Mouse (Mus musculus) ovary, postnatal 10 days (tissue): Measurements from ENCODE around the gene Dusp16.

ENCODE experiments used
- DNase-seq: peaks from one replicate; pipeline ENCODE4 v3.0.0; 2022; ENCODE audit warnings: low spot score

Dusp16 gene

DNA sequence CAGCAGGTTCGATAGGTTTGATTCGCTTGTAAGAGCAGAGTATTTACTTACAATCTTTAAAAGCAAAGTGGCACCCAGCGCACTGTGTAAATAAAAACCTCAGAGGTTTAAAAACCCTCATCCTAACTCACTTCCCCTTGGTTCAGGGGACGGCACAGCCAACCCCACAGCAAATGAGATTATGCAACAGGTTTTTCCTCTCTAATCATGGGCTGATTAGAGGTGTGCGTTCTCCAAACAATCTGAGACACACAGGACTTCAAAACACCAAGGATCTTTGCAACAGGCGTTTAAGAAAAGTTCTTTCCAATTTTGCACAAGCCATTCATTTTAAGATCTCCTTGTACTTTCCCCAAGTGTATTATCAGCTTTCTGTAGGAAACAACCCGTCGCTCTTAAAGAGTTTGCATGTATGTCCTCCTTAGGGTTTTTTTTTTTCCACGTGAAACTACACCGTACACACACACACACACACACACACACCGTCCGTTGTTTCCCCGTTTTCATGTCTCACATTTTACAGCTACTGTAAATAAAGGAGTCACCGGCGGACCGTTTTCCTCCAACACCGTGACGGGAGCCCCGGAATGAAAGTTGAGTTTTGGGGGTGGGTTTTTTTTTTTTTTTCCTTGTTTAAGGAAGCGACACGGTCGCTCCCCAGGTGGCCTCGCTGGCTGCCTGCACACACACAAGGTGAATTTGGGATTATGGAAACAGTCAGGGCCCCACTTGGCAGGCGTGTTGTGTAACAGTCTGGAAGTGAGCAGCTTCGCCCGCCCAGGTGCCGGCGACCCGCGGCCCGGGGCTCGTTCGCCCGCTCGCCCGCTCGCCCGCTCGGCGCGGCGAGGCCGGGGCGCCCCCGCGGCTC lies 940 bp downstream of the Dusp16 start:
- no peak for DNase-seq

- DNase-seq = no peak
Measured at GRCm38 (mm10) chr6:134789100-134789499, 3.3 kb downstream of the Dusp16 start.

DNA sequence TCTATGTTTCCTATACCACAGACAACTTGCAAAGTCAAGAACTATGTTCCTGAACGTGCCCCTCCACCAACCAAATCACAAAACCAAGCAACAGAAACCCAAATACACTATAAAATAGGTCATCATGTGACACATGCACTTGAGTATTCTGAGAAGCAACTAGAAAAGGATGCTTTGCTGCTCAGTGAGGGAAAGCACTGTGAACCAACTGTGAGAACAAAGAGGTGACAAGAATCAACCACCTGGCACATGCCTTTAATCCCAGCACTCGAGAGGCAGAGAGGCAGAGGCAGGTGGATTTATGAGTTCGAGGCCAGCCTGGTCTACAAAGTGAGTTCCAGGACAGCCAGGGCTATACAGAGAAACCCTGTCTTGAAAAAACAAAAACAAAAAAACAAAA lies 6.0 kb downstream of the Dusp16 start:
- DNase-seq = no peak

DNA sequence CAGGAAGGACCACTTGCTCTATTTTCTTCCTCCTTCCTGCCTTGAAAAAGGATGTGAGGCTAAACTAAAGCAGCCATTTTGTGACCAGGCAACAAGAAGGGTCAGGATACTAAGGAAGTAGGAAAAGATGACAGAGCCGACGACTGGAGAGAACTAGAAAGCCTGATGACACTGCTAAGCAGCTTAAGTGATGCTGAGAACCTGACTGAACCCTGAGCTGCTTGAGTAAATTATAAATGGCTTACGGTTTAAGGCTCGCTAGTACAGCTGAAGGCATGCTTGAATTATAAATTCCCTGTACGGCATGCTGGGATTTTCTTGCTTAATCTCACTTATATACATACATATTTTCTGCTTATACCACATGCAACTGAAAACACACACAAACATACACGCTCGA lies 9.5 kb downstream of the Dusp16 start:
- no peak for DNase-seq

DNA sequence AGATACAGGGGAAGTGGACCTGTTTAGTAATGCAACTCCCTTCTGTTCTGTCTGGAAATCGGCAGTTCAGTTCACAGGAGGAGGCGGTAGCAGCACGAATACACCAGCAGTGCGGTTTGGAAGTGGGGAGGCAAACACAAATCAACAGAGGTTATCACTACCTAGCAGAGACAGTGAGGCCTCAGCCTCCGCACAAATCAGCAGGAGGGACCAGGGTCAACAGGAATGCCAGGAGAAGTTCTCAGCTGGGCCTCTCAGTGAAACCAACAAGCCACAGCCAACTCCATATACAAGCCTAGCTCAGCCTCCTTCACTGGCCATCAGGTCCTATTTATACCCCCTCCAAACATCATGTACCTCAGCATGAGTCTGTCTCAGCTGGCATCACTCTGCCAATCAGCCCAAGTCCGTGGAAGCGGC lies 10.9 kb downstream of the Dusp16 start:
- DNase-seq = no peak

- no peak for DNase-seq
Measured at GRCm38 (mm10) chr6:134780024-134780423, 12.4 kb downstream of the Dusp16 start.

DNA sequence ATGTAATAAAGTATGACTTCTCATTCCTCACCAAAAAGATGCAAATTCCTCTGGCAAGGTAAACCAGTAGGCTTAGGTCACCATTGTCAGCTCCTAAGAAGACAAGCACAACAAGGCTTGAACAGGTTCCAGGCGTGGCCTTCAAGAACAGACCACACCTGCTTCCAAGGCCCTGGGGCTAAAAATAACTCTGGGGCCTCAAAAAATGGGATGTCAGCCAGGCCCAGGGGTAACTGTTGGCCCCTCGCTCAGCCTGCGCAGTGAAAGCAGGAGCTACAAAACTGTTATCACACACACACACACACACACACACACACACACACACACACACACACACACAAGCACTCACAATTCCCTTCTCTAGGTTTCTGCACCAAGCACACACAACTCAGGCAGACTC lies 18.5 kb downstream of the Dusp16 start:
- DNase-seq = no peak

- no peak for DNase-seq
Measured at GRCm38 (mm10) chr6:134773292-134773893, 19.0 kb downstream of the Dusp16 start.

DNA sequence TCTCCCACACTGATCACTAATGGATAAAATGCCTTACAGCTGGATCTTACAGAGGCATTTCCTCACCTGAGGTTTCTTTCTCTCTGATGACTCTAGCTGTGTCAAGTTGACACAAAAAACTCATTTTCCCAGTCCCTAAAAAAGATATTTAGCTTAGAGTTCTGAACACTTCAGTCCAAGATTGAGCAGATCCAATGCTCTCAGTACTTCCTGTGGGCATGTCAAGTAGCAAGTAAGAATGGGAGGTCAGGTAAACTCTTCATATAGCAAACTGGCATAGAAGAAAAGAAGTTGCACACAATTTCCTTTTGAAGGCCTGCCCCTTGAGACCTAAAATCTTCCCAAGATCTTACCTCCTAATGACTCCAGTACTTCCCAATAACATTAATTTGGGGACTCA lies 22.1 kb downstream of the Dusp16 start:
- no peak for DNase-seq

- DNase-seq = no peak
Measured at GRCm38 (mm10) chr6:134764441-134765061, 27.9 kb downstream of the Dusp16 start.

DNA sequence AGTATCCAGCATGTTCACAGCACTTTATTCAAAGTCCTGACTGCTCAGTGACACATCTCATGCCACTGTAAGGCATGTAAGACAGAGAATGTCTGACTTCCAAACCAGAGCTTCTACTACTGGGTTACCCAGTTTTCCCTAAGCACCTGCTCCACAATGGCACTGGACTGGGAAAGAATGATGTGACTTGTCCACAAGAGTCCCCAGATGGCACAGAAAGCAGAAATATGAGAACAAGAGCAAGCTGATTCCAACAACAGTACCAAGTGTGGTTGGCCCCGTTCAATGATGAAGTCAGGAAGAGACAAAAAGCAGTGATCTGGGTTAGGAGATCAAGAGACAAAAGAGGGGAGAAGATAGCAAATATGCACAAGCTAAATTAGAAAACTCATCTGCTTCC lies 29.0 kb downstream of the Dusp16 start:
- DNase-seq = no peak

- DNase-seq = no peak
Measured at GRCm38 (mm10) chr6:134761808-134762207, 30.6 kb downstream of the Dusp16 start.

GRCm38 (mm10) chr6:134760926-134761544 lies 31.4 kb downstream of the Dusp16 start:
- DNase-seq = no peak

GRCm38 (mm10) chr6:134756058-134756457 lies 36.4 kb downstream of the Dusp16 start:
- DNase-seq = no peak

- no peak for DNase-seq
Measured at GRCm38 (mm10) chr6:134753858-134754257, 38.6 kb downstream of the Dusp16 start.

- DNase-seq = no peak
Measured at GRCm38 (mm10) chr6:134753412-134753811, 39.0 kb downstream of the Dusp16 start.

GRCm38 (mm10) chr6:134751883-134752647 lies 40.4 kb downstream of the Dusp16 start:
- no peak for DNase-seq

GRCm38 (mm10) chr6:134751087-134751486 lies 41.3 kb downstream of the Dusp16 start:
- DNase-seq = no peak

- DNase-seq = no peak
Measured at GRCm38 (mm10) chr6:134748126-134748525, 44.3 kb downstream of the Dusp16 start.

DNA sequence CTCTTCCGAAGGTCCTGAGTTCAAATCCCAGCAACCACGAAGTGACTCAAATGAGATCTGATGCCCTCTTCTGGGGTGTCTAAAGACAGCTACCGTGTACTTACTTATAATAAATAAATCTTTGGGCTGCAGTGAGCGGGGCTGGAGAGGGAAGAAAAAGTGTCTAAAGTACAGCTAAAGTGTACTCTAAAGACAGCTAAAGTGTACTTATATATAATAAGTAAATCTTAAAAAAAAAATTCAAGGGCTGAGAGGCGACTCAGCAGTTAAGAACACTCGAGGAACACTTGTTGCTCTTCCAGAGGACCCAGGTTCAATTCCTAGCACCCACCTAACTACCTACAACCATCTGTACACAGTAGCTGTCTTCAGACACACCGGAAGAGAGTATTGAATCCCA lies 46.5 kb downstream of the Dusp16 start:
- no peak for DNase-seq

GRCm38 (mm10) chr6:134743568-134743967 lies 48.9 kb downstream of the Dusp16 start:
- no peak for DNase-seq

GRCm38 (mm10) chr6:134736853-134737252 lies 55.6 kb downstream of the Dusp16 start:
- no peak for DNase-seq
